Mouse (Mus musculus): ENCODE results near the gene Chrna1. TPM values are rescaled to one million over a fixed set of nuclear protein-coding genes. Genes with fewer than 3 reads are reported as not detected.

The Chrna1 gene
- polyA plus RNA-seq, 1 experiment from 2014 or later, result 0.20 TPM

GRCm38 (mm10) chr2:73571901-73572300 is 8.2 kb downstream of the Chrna1 start:
- ATAC-seq (replicated peaks; ENCODE audit: low FRiP score, low TSS enrichment, low read depth) (no peak), DNase-seq (ENCODE audit: low spot score) (no peak)
- no peaks in the 10 kb centered on the region for H3K4me1 ChIP-seq (replicated peaks; ENCODE audit: control insufficient read depth, insufficient read depth, low read length)
- H3K4me2 ChIP-seq (ENCODE audit: low read length), result no peak overlapping the region
- H3K36me3 ChIP-seq (ENCODE audit: control insufficient read depth, insufficient read depth, low read length), result no peaks in the 10 kb centered on the region
- H3K9ac ChIP-seq (ENCODE audit: low read length), result no peak overlapping the region
- H3K27ac ChIP-seq (ENCODE audit: low read depth), result no peak overlapping the region
- H3K9me3 ChIP-seq (ENCODE audit: control insufficient read depth, low read length), result no peaks in the 10 kb centered on the region
- no peaks in the 10 kb centered on the region for H3K27me3 ChIP-seq (replicated peaks; ENCODE audit: control insufficient read depth, insufficient read depth, low read length)
- H3K4me3 ChIP-seq (ENCODE audit: low read depth, low read length), result no peak overlapping the region
- 73% methylated on average over 6 of the region's 6 CpGs for WGBS

GRCm38 (mm10) chr2:73571304-73571703 is 8.8 kb downstream of the Chrna1 start:
- 90% methylated on average over 9 of the region's 9 CpGs for WGBS
- H3K4me1 ChIP-seq (replicated peaks; ENCODE audit: control insufficient read depth, insufficient read depth, low read length), result no peaks in the 10 kb centered on the region
- ATAC-seq (replicated peaks; ENCODE audit: low FRiP score, low TSS enrichment, low read depth) (no peak), DNase-seq (ENCODE audit: low spot score) (no peak)
- H3K4me2 ChIP-seq (ENCODE audit: low read length), result no peak overlapping the region
- no peaks in the 10 kb centered on the region for H3K27me3 ChIP-seq (replicated peaks; ENCODE audit: control insufficient read depth, insufficient read depth, low read length)
- H3K4me3 ChIP-seq (ENCODE audit: low read depth, low read length), result no peak overlapping the region
- no peak overlapping the region for H3K9ac ChIP-seq (ENCODE audit: low read length)
- H3K9me3 ChIP-seq (ENCODE audit: control insufficient read depth, low read length), result no peaks in the 10 kb centered on the region
- H3K36me3 ChIP-seq (ENCODE audit: control insufficient read depth, insufficient read depth, low read length), result no peaks in the 10 kb centered on the region
- no peak overlapping the region for H3K27ac ChIP-seq (ENCODE audit: low read depth)

GRCm38 (mm10) chr2:73566989-73567605 is 13.0 kb downstream of the Chrna1 start:
- Histone ChIP-seq H3K4me2 (ENCODE audit: low read length) (peak overlapping the region; percentile 48), H3K27ac (ENCODE audit: low read depth) (no peak overlapping the region), H3K4me3 (ENCODE audit: low read depth, low read length) (peak overlapping the region; percentile 23), H3K27me3 (replicated peaks; ENCODE audit: control insufficient read depth, insufficient read depth, low read length) (no peaks in the 10 kb centered on the region), H3K4me1 (replicated peaks; ENCODE audit: control insufficient read depth, insufficient read depth, low read length) (no peaks in the 10 kb centered on the region), H3K36me3 (ENCODE audit: control insufficient read depth, insufficient read depth, low read length) (no peaks in the 10 kb centered on the region), H3K9ac (ENCODE audit: low read length) (no peak overlapping the region), H3K9me3 (ENCODE audit: control insufficient read depth, low read length) (no peaks in the 10 kb centered on the region)
- ATAC-seq (replicated peaks; ENCODE audit: low FRiP score, low TSS enrichment, low read depth) (peak; percentile 55; the same call in 1 of the 2 replicates), DNase-seq (ENCODE audit: low spot score) (peak; percentile 65)
- WGBS, result 21% methylated on average over 8 of the region's 8 CpGs

GRCm38 (mm10) chr2:73566162-73566561 is 14.0 kb downstream of the Chrna1 start:
- WGBS, result 16% methylated on average over 7 of the region's 7 CpGs
- Histone ChIP-seq H3K36me3 (ENCODE audit: control insufficient read depth, insufficient read depth, low read length) (no peaks in the 10 kb centered on the region), H3K4me2 (ENCODE audit: low read length) (no peak overlapping the region), H3K4me3 (ENCODE audit: low read depth, low read length) (no peak overlapping the region), H3K9me3 (ENCODE audit: control insufficient read depth, low read length) (no peaks in the 10 kb centered on the region), H3K4me1 (replicated peaks; ENCODE audit: control insufficient read depth, insufficient read depth, low read length) (no peaks in the 10 kb centered on the region; the same call in 1 of the 2 replicates), H3K27me3 (replicated peaks; ENCODE audit: control insufficient read depth, insufficient read depth, low read length) (no peaks in the 10 kb centered on the region), H3K27ac (ENCODE audit: low read depth) (no peak overlapping the region), H3K9ac (ENCODE audit: low read length) (no peak overlapping the region)
- no peak for DNase-seq (ENCODE audit: low spot score)
- no peak for ATAC-seq (replicated peaks; ENCODE audit: low FRiP score, low TSS enrichment, low read depth)

- H3K4me3 ChIP-seq (ENCODE audit: low read depth, low read length), result no peak overlapping the region
- H3K27ac ChIP-seq (ENCODE audit: low read depth), result no peak overlapping the region
- ATAC-seq (replicated peaks; ENCODE audit: low FRiP score, low TSS enrichment, low read depth), result no peak
- no peaks in the 10 kb centered on the region; the same call in 1 of the 2 replicates for H3K4me1 ChIP-seq (replicated peaks; ENCODE audit: control insufficient read depth, insufficient read depth, low read length)
- no peaks in the 10 kb centered on the region for H3K27me3 ChIP-seq (replicated peaks; ENCODE audit: control insufficient read depth, insufficient read depth, low read length)
- no peak overlapping the region for H3K9ac ChIP-seq (ENCODE audit: low read length)
- no peaks in the 10 kb centered on the region for H3K9me3 ChIP-seq (ENCODE audit: control insufficient read depth, low read length)
- 49% methylated on average over 7 of the region's 7 CpGs for WGBS
- H3K36me3 ChIP-seq (ENCODE audit: control insufficient read depth, insufficient read depth, low read length), result no peaks in the 10 kb centered on the region
- no peak overlapping the region for H3K4me2 ChIP-seq (ENCODE audit: low read length)
- DNase-seq (ENCODE audit: low spot score), result no peak
Measured at GRCm38 (mm10) chr2:73563690-73564089, 16.4 kb downstream of the Chrna1 start.

GRCm38 (mm10) chr2:73562656-73563055 is 17.5 kb downstream of the Chrna1 start:
- Histone ChIP-seq H3K4me2 (ENCODE audit: low read length) (no peak overlapping the region), H3K36me3 (ENCODE audit: control insufficient read depth, insufficient read depth, low read length) (no peaks in the 10 kb centered on the region), H3K27ac (ENCODE audit: low read depth) (no peak overlapping the region), H3K27me3 (replicated peaks; ENCODE audit: control insufficient read depth, insufficient read depth, low read length) (no peaks in the 10 kb centered on the region), H3K4me1 (replicated peaks; ENCODE audit: control insufficient read depth, insufficient read depth, low read length) (no peaks in the 10 kb centered on the region; the same call in 1 of the 2 replicates), H3K4me3 (ENCODE audit: low read depth, low read length) (no peak overlapping the region), H3K9ac (ENCODE audit: low read length) (no peak overlapping the region), H3K9me3 (ENCODE audit: control insufficient read depth, low read length) (no peaks in the 10 kb centered on the region)
- 94% methylated on average over 9 of the region's 9 CpGs for WGBS
- no peak for ATAC-seq (replicated peaks; ENCODE audit: low FRiP score, low TSS enrichment, low read depth)
- no peak for DNase-seq (ENCODE audit: low spot score)

GRCm38 (mm10) chr2:73561665-73562063 is 18.5 kb downstream of the Chrna1 start:
- WGBS, result 9% methylated on average over 8 of the region's 8 CpGs
- Histone ChIP-seq H3K9me3 (ENCODE audit: control insufficient read depth, low read length) (no peaks in the 10 kb centered on the region), H3K4me2 (ENCODE audit: low read length) (peak overlapping the region; percentile 74), H3K27ac (ENCODE audit: low read depth) (no peak overlapping the region), H3K4me3 (ENCODE audit: low read depth, low read length) (peak overlapping the region; percentile 38), H3K36me3 (ENCODE audit: control insufficient read depth, insufficient read depth, low read length) (no peaks in the 10 kb centered on the region), H3K9ac (ENCODE audit: low read length) (no peak overlapping the region), H3K4me1 (replicated peaks; ENCODE audit: control insufficient read depth, insufficient read depth, low read length) (no peaks in the 10 kb centered on the region; the same call in 1 of the 2 replicates), H3K27me3 (replicated peaks; ENCODE audit: control insufficient read depth, insufficient read depth, low read length) (no peaks in the 10 kb centered on the region)
- peak; percentile 68 for DNase-seq (ENCODE audit: low spot score)
- peak; percentile 69; the same call in 1 of the 2 replicates for ATAC-seq (replicated peaks; ENCODE audit: low FRiP score, low TSS enrichment, low read depth)

GRCm38 (mm10) chr2:73560899-73561664 is 19.1 kb downstream of the Chrna1 start:
- no peaks in the 10 kb centered on the region for H3K9me3 ChIP-seq (ENCODE audit: control insufficient read depth, low read length)
- peak; percentile 73 for DNase-seq (ENCODE audit: low spot score)
- no peaks in the 10 kb centered on the region for H3K27me3 ChIP-seq (replicated peaks; ENCODE audit: control insufficient read depth, insufficient read depth, low read length)
- peak; percentile 63 for ATAC-seq (replicated peaks; ENCODE audit: low FRiP score, low TSS enrichment, low read depth)
- peak overlapping the region; percentile 38 for H3K4me3 ChIP-seq (ENCODE audit: low read depth, low read length)
- H3K4me1 ChIP-seq (replicated peaks; ENCODE audit: control insufficient read depth, insufficient read depth, low read length), result no peaks in the 10 kb centered on the region; the same call in 1 of the 2 replicates
- H3K36me3 ChIP-seq (ENCODE audit: control insufficient read depth, insufficient read depth, low read length), result no peaks in the 10 kb centered on the region
- no peak overlapping the region for H3K27ac ChIP-seq (ENCODE audit: low read depth)
- peak overlapping the region; percentile 74 for H3K4me2 ChIP-seq (ENCODE audit: low read length)
- WGBS, result 1% methylated on average over 21 of the region's 23 CpGs
- 0 out of 2 replicates have a peak overlapping the region, but pooled peaks have one; percentile 32 for H3K9ac ChIP-seq (ENCODE audit: low read length)

Data from intestine, embryonic 14.5 days (tissue).